ENCODE assay signal across 15 mouse cellular contexts in the genomic region with DNA sequence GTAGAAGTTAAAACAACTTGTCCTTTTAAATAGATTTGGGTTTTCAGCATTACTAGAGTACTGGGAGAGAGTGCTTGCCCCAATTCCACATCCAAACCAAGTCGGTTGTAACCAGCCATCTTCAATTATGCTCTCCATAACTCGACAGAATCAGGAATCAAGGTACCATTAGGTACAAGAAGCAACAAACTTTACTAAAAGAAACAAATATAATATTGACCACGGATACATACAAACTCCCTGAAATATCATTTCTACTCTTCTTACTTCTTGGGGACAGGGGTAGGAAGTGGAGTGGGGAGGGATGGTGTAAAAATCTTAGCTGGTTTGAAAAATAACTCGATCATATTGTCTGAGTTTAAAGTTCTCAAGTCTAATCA. TPM values are rescaled to one million over a fixed set of nuclear protein-coding genes. Genes with fewer than 3 reads are reported as not detected.
A peak's percentile ranks its signal among the peaks of the same experiment; 100 is the strongest.
DNase-seq lines count a peak whose midpoint lies in the region; ATAC-seq and TF ChIP-seq lines count a peak whose summit lies in the region.
"Had no signal": no experiment of that assay in that cellular context is flagged by ENCODE, and none has a peak within 500 bp of the region (broad histone marks: within the 10 kb centered on the region; RNA-seq: fewer than 3 reads in every experiment).

No protein-coding gene starts in this region.

- TF ChIP-seq EP300 in lung, postnatal 0 days (IDR thresholded peaks at IDR 0.05), result no peak

- peak overlapping the region; percentile 36; the same call in 1 of the 2 replicates for H3K9ac ChIP-seq in kidney, postnatal 0 days (ENCODE audit: low read depth, low read length)
- H3K9ac ChIP-seq in forebrain, embryonic 11.5 days (ENCODE audit: low read length), result peak overlapping the region; percentile 90
- no peak overlapping the region for H3K9ac ChIP-seq in hindbrain, embryonic 15.5 days
- H3K9ac ChIP-seq in neural tube, embryonic 13.5 days, result peak overlapping the region; percentile 79
- H3K9ac ChIP-seq in lung, postnatal 0 days (replicated peaks; ENCODE audit: low read depth), result no peak overlapping the region
- H3K9ac ChIP-seq: liver, embryonic 14.5 days had no signal

- H3K4me3 ChIP-seq in kidney, postnatal 0 days (replicated peaks; ENCODE audit: low read depth, low read length), result peak overlapping the region; percentile 40
- peak overlapping the region; percentile 61 for H3K4me3 ChIP-seq in forebrain, embryonic 11.5 days (ENCODE audit: low read depth, low read length)
- peak overlapping the region; percentile 43 for H3K4me3 ChIP-seq in hindbrain, embryonic 15.5 days
- H3K4me3 ChIP-seq in neural tube, embryonic 13.5 days, result peak overlapping the region; percentile 52
- no peak overlapping the region for H3K4me3 ChIP-seq in lung, postnatal 0 days (ENCODE audit: low read depth, low read length)

- ATAC-seq in kidney, postnatal 0 days (replicated peaks; ENCODE audit: low FRiP score, low read depth), result no peak
- ATAC-seq in forebrain, embryonic 11.5 days (replicated peaks; ENCODE audit: low FRiP score), result no peak
- ATAC-seq in hindbrain, embryonic 15.5 days (ENCODE audit: low FRiP score, low read depth), result no peak
- ATAC-seq in neural tube, embryonic 13.5 days (ENCODE audit: low read depth), result no peak
- ATAC-seq in lung, postnatal 0 days, result no peak

- WGBS in kidney, postnatal 0 days, result 5% methylated on average over 4 of the region's 4 CpGs
- 2% methylated on average over 4 of the region's 4 CpGs for WGBS in forebrain, embryonic 11.5 days
- WGBS in hindbrain, embryonic 15.5 days, result 13% methylated on average over 4 of the region's 4 CpGs
- 5% methylated on average over 4 of the region's 4 CpGs for WGBS in neural tube, embryonic 13.5 days
- 8% methylated on average over 4 of the region's 4 CpGs for WGBS in lung, postnatal 0 days

- no peaks in the 10 kb centered on the region for H3K4me1 ChIP-seq in kidney, postnatal 0 days (replicated peaks; ENCODE audit: insufficient read depth, low read length)
- H3K4me1 ChIP-seq in forebrain, embryonic 11.5 days (replicated peaks; ENCODE audit: control insufficient read depth, insufficient read depth, low read length), result peaks cover 17% of the 10 kb centered on the region; the same call in 1 of the 2 replicates
- H3K4me1 ChIP-seq in hindbrain, embryonic 15.5 days (replicated peaks), result peaks cover 23% of the 10 kb centered on the region
- H3K4me1 ChIP-seq in neural tube, embryonic 13.5 days (replicated peaks), result peaks cover 64% of the 10 kb centered on the region
- H3K4me1 ChIP-seq in lung, postnatal 0 days (ENCODE audit: insufficient read depth, low read depth, low read length), result peaks cover 13% of the 10 kb centered on the region

- TF ChIP-seq CTCF in kidney, postnatal 0 days (IDR thresholded peaks at IDR 0.05; ENCODE audit: low read depth), result no peak
- TF ChIP-seq CTCF in lung, postnatal 0 days (IDR thresholded peaks at IDR 0.05), result no peak

- no peak for DNase-seq in kidney, postnatal 0 days (ENCODE audit: low spot score)
- DNase-seq in kidney, adult 18-20 months, result no peak
- DNase-seq in forebrain, embryonic 11.5 days (ENCODE audit: low spot score), result peak; percentile 9
- no peak for DNase-seq in lung, postnatal 0 days (ENCODE audit: low spot score)
- DNase-seq in lung, postnatal 4 days, result no peak
- no peak for DNase-seq in layer of hippocampus, adult 9-10 months (ENCODE audit: low spot score)
- DNase-seq: cerebellum, adult 8-10 months; kidney, postnatal 10 days; lung, postnatal 36 days; right cerebral cortex, postnatal 25 days; thymus, postnatal 14 days had no signal

- no peaks in the 10 kb centered on the region for H3K9me3 ChIP-seq in kidney, postnatal 0 days (replicated peaks; ENCODE audit: low read length)
- no peaks in the 10 kb centered on the region for H3K9me3 ChIP-seq in forebrain, embryonic 11.5 days (ENCODE audit: control insufficient read depth, low read length)
- no peaks in the 10 kb centered on the region for H3K9me3 ChIP-seq in hindbrain, embryonic 15.5 days
- H3K9me3 ChIP-seq in neural tube, embryonic 13.5 days, result no peaks in the 10 kb centered on the region
- H3K9me3 ChIP-seq in lung, postnatal 0 days (ENCODE audit: low read length), result no peaks in the 10 kb centered on the region

- peak overlapping the region; percentile 54 for H3K4me2 ChIP-seq in kidney, postnatal 0 days (ENCODE audit: low read length)
- peak overlapping the region; percentile 75 for H3K4me2 ChIP-seq in forebrain, embryonic 11.5 days (ENCODE audit: low read depth, low read length, severe bottlenecking)
- peak overlapping the region; percentile 65 for H3K4me2 ChIP-seq in hindbrain, embryonic 15.5 days
- H3K4me2 ChIP-seq in neural tube, embryonic 13.5 days, result peak overlapping the region; percentile 80
- H3K4me2 ChIP-seq in lung, postnatal 0 days (replicated peaks; ENCODE audit: low read depth, low read length), result no peak overlapping the region

- H3K27me3 ChIP-seq in kidney, postnatal 0 days (ENCODE audit: insufficient read depth, low read length), result peaks cover 45% of the 10 kb centered on the region
- peaks cover 2% of the 10 kb centered on the region; the same call in 1 of the 2 replicates for H3K27me3 ChIP-seq in forebrain, embryonic 11.5 days (ENCODE audit: control insufficient read depth, insufficient read depth, low read length)
- H3K27me3 ChIP-seq in hindbrain, embryonic 15.5 days, result no peaks in the 10 kb centered on the region
- H3K27me3 ChIP-seq in neural tube, embryonic 13.5 days, result peaks cover 44% of the 10 kb centered on the region
- peaks cover 52% of the 10 kb centered on the region for H3K27me3 ChIP-seq in lung, postnatal 0 days (replicated peaks; ENCODE audit: insufficient read depth, low read length)

- H3K27ac ChIP-seq in kidney, postnatal 0 days, result peak overlapping the region; percentile 43
- H3K27ac ChIP-seq in forebrain, embryonic 11.5 days (ENCODE audit: low read depth, low read length), result peak overlapping the region; percentile 70; the same call in 1 of the 2 replicates
- no peak overlapping the region; the same call in 1 of the 2 replicates for H3K27ac ChIP-seq in hindbrain, embryonic 15.5 days (replicated peaks)
- H3K27ac ChIP-seq in neural tube, embryonic 13.5 days (replicated peaks), result no peak overlapping the region
- H3K27ac ChIP-seq in lung, postnatal 0 days (ENCODE audit: low read length), result no peak overlapping the region
- H3K27ac ChIP-seq: liver, embryonic 14.5 days had no signal

- H3K36me3 ChIP-seq in kidney, postnatal 0 days (ENCODE audit: insufficient read depth, low read length), result no peaks in the 10 kb centered on the region
- no peaks in the 10 kb centered on the region for H3K36me3 ChIP-seq in forebrain, embryonic 11.5 days (ENCODE audit: control insufficient read depth, insufficient read depth, low read length)
- no peaks in the 10 kb centered on the region for H3K36me3 ChIP-seq in hindbrain, embryonic 15.5 days
- H3K36me3 ChIP-seq in neural tube, embryonic 13.5 days, result no peaks in the 10 kb centered on the region
- H3K36me3 ChIP-seq in lung, postnatal 0 days (ENCODE audit: insufficient read depth, low read length), result no peaks in the 10 kb centered on the region

RNA-seq across cellular contexts. Expression of gene Pou3f3, which starts 16.7 kb away (rescaled TPM):
- polyA plus RNA-seq in kidney, postnatal 0 days (2015; fragmentation: Nextera tagmentation; extraction: Ambion mirVana), result 12.4 and 13.2 TPM in 2 replicates
- polyA plus RNA-seq in forebrain, embryonic 11.5 days (2014; fragmentation: Nextera tagmentation; extraction: Ambion mirVana), result 28.5 and 29.3 TPM in 2 replicates
- 11.0 and 16.4 TPM in 2 replicates for polyA plus RNA-seq in hindbrain, embryonic 15.5 days (2015; fragmentation: Nextera tagmentation; extraction: Ambion mirVana)
- 10.5 and 12.2 TPM in 2 replicates for polyA plus RNA-seq in neural tube, embryonic 13.5 days (2015; fragmentation: Nextera tagmentation; extraction: Ambion mirVana)
- 0.05 and 0.10 TPM in 2 replicates for polyA plus RNA-seq in lung, postnatal 0 days (2015; fragmentation: Nextera tagmentation; extraction: Ambion mirVana)
- polyA plus RNA-seq: heart, postnatal 0 days had no signal

Comparison
In these comparisons a context has a peak if more than half of its experiments do, and no peak if none do; other contexts are left out.
1. H3K27ac ChIP-seq: peak in kidney, postnatal 0 days (single experiment) and forebrain, embryonic 11.5 days (single experiment); none in hindbrain, embryonic 15.5 days (single experiment), neural tube, embryonic 13.5 days (single experiment) and lung, postnatal 0 days (single experiment).
2. H3K9ac ChIP-seq: peak in kidney, postnatal 0 days (single experiment), forebrain, embryonic 11.5 days (single experiment) and neural tube, embryonic 13.5 days (single experiment); none in hindbrain, embryonic 15.5 days (single experiment) and lung, postnatal 0 days (single experiment).
3. RNA of gene Pou3f3, which starts 16.7 kb away (polyA plus RNA-seq): 28.5 to 29.3 TPM in forebrain, embryonic 11.5 days, 12.4 to 13.2 TPM in kidney, postnatal 0 days, 11.0 to 16.4 TPM in hindbrain, embryonic 15.5 days and 10.5 to 12.2 TPM in neural tube, embryonic 13.5 days; 0.05 to 0.10 TPM in lung, postnatal 0 days; every median in the first group is over 10 times any median in the second.